Mouse (Mus musculus) hematopoietic multipotent progenitor cell, adult 10-12 weeks (in vitro differentiated cells): ENCODE data around the gene Gm21977. TPM values are rescaled to one million over a fixed set of nuclear protein-coding genes. Genes with fewer than 3 reads are reported as not detected.

Experiments
- polyA plus RNA-seq: library from polyadenylated mRNA; stranded (reverse); fragments of >175 nt; gene quantifications from 2 replicates; pipeline ENCODE4 v1.2.3, GENCODE M21; 2012; ENCODE audit warnings: low replicate concordance

The Gm21977 gene
- polyA plus RNA-seq = not detected in 2 replicates

DNA sequence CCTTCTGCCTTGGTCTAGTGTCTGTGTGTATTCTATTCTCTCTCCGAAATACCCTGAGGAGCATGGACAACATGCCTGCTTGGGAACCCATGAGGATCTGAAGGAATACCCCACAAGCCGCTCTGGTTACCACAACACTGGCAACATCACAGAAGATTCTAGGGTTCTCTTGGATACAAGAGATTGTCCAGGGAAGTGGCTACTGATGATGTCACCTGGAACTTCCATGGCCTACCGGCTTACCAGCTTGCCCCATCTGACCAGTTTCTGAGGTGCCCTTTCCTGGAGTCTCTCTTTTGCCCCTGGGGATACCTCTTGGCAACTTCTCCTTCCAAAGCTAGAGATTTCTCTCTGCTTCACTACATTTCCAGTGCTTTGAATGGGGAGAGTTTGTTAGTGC lies at the start of gene Gm21977:
Gene Gm21977 (minus strand): TSS at position 101 of the 400 bp plus-strand sequence.

Other genes starting within 250 kb of the Gm21977 start
- not detected in 2 replicates for gene Gm3633, start 211.6 kb downstream of the Gm21977 start, polyA plus RNA-seq
- not detected in 2 replicates for gene Gm10378, start 197.5 kb downstream of the Gm21977 start, polyA plus RNA-seq
- not detected in 2 replicates for gene Gm3015, start 84.7 kb downstream of the Gm21977 start, polyA plus RNA-seq
- not detected in 2 replicates for gene Gm10377, start 55.5 kb downstream of the Gm21977 start, polyA plus RNA-seq
- not detected in 2 replicates for gene Gm8082, start 140.1 kb upstream of the Gm21977 start, polyA plus RNA-seq
- not detected in 2 replicates for gene Gm10376, start 162.2 kb upstream of the Gm21977 start, polyA plus RNA-seq
- gene Gm8094, start 223.2 kb upstream of the Gm21977 start, polyA plus RNA-seq = not detected in 2 replicates
- gene Gm8104, start 247.1 kb upstream of the Gm21977 start, polyA plus RNA-seq = not detected in 2 replicates